Mouse (Mus musculus): ENCODE measurements at regions not wholly inside any gene's neighbourhood (a gene's known extent, or its start where the extent isn't known, plus 50 kb on each side); places are given as distances from the start of the nearest gene placed in this dataset.

DNA sequence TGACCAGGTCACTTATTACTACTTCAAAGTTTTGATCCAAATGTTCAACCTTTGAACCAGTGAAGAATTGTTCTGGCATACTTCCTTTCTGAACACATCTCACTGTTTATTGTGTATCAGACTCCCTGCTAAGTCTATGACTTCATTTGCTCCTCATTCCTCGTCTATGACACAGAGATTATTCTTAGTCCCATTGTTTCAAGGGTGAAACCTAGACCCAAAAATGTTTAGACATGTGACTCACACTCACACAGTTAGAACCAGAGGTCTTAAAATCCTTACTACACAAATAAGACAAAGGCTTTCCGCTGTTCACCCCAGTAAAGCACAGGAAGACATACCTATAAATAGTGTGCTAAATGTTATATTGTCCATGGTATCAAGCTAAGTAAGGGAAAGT, 829.0 kb upstream of the Car8 start:
- TF ChIP-seq CTCF (IDR thresholded peaks at IDR 0.05; ENCODE audit: extremely low read depth, insufficient read length, insufficient replicate concordance, low read depth, low read length) (no peak), POLR2A (IDR thresholded peaks at IDR 0.05; ENCODE audit: low read depth, low read length) (no peak)

Data from small intestine, adult 2 months (tissue).